Mouse (Mus musculus) CD4-positive helper T cell, adult 2 months (primary cell): ENCODE measurements around the gene Pacrg.

Experiments
- DNase-seq: peaks from one replicate; pipeline ENCODE4 v3.0.0-alpha.2; 2012; ENCODE audit warnings: low read depth, missing footprints, low spot score

The Pacrg gene

GRCm38 (mm10) chr17:10626299-10627095, 213.6 kb downstream of the Pacrg start:
- DNase-seq: no peak

GRCm38 (mm10) chr17:10624699-10625424, 215.2 kb downstream of the Pacrg start:
- no peak for DNase-seq

- DNase-seq: no peak
Measured at GRCm38 (mm10) chr17:10620621-10621020, 219.5 kb downstream of the Pacrg start.

- DNase-seq: no peak
Measured at GRCm38 (mm10) chr17:10619881-10620280, 220.2 kb downstream of the Pacrg start.

GRCm38 (mm10) chr17:10617656-10618055, 222.5 kb downstream of the Pacrg start:
- no peak for DNase-seq

GRCm38 (mm10) chr17:10615611-10616010, 224.5 kb downstream of the Pacrg start:
- DNase-seq: no peak

- DNase-seq: no peak
Measured at GRCm38 (mm10) chr17:10614696-10615095, 225.4 kb downstream of the Pacrg start.

GRCm38 (mm10) chr17:10611626-10612025, 228.5 kb downstream of the Pacrg start:
- no peak for DNase-seq

- no peak for DNase-seq
Measured at GRCm38 (mm10) chr17:10608146-10608545, 232.0 kb downstream of the Pacrg start.

GRCm38 (mm10) chr17:10606090-10606489, 234.0 kb downstream of the Pacrg start:
- DNase-seq: no peak

GRCm38 (mm10) chr17:10597741-10598140, 242.4 kb downstream of the Pacrg start:
- DNase-seq: no peak

- no peak for DNase-seq
Measured at GRCm38 (mm10) chr17:10589604-10590003, 250.5 kb downstream of the Pacrg start.

- no peak for DNase-seq
Measured at GRCm38 (mm10) chr17:10588922-10589400, 251.2 kb downstream of the Pacrg start.

- DNase-seq: no peak
Measured at GRCm38 (mm10) chr17:10583301-10583700, 256.8 kb downstream of the Pacrg start.

- DNase-seq: no peak
Measured at GRCm38 (mm10) chr17:10575306-10575705, 264.8 kb downstream of the Pacrg start.

GRCm38 (mm10) chr17:10572436-10572835, 267.7 kb downstream of the Pacrg start:
- no peak for DNase-seq

GRCm38 (mm10) chr17:10569270-10569669, 270.8 kb downstream of the Pacrg start:
- DNase-seq: no peak

- no peak for DNase-seq
Measured at GRCm38 (mm10) chr17:10567411-10567810, 272.7 kb downstream of the Pacrg start.

- no peak for DNase-seq
Measured at GRCm38 (mm10) chr17:10564191-10564590, 275.9 kb downstream of the Pacrg start.

GRCm38 (mm10) chr17:10562871-10563270, 277.2 kb downstream of the Pacrg start:
- no peak for DNase-seq

GRCm38 (mm10) chr17:10560053-10560452, 280.1 kb downstream of the Pacrg start:
- DNase-seq: no peak

GRCm38 (mm10) chr17:10558671-10559070, 281.4 kb downstream of the Pacrg start:
- DNase-seq: no peak
